11 mouse cellular contexts compared by ENCODE assay signal in genomic region chr4:102792100-102792790, GRCm38 (mm10). TPM values are rescaled to one million over a fixed set of nuclear protein-coding genes. Genes with fewer than 3 reads are reported as not detected.
DNase-seq lines count a peak whose midpoint lies in the region; ATAC-seq and TF ChIP-seq lines count a peak whose summit lies in the region.
"Had no signal": no experiment of that assay in that cellular context is flagged by ENCODE, and none has a peak within 500 bp of the region (broad histone marks: within the 10 kb centered on the region; RNA-seq: fewer than 3 reads in every experiment).

No protein-coding gene starts in this region.

- H3K9me3 ChIP-seq in kidney, postnatal 0 days (replicated peaks; ENCODE audit: low read length), result no peaks in the 10 kb centered on the region
- H3K9me3 ChIP-seq in lung, postnatal 0 days (ENCODE audit: low read length), result no peaks in the 10 kb centered on the region
- H3K9me3 ChIP-seq in forebrain, embryonic 13.5 days (replicated peaks), result no peaks in the 10 kb centered on the region
- H3K9me3 ChIP-seq: limb, embryonic 15.5 days had no signal

- H3K4me3 ChIP-seq in kidney, postnatal 0 days (replicated peaks; ENCODE audit: low read depth, low read length), result no peak overlapping the region
- H3K4me3 ChIP-seq in lung, postnatal 0 days (ENCODE audit: low read depth, low read length), result no peak overlapping the region
- no peak overlapping the region for H3K4me3 ChIP-seq in forebrain, embryonic 13.5 days
- H3K4me3 ChIP-seq: limb, embryonic 15.5 days had no signal

- no peak overlapping the region for H3K9ac ChIP-seq in kidney, postnatal 0 days (ENCODE audit: low read depth, low read length)
- H3K9ac ChIP-seq in lung, postnatal 0 days (replicated peaks; ENCODE audit: low read depth), result no peak overlapping the region
- no peak overlapping the region for H3K9ac ChIP-seq in forebrain, embryonic 13.5 days
- H3K9ac ChIP-seq: limb, embryonic 15.5 days had no signal

- H3K4me2 ChIP-seq in kidney, postnatal 0 days (ENCODE audit: low read length), result no peak overlapping the region
- H3K4me2 ChIP-seq in lung, postnatal 0 days (replicated peaks; ENCODE audit: low read depth, low read length), result no peak overlapping the region
- no peak overlapping the region for H3K4me2 ChIP-seq in forebrain, embryonic 13.5 days
- H3K4me2 ChIP-seq: limb, embryonic 15.5 days had no signal

- H3K4me1 ChIP-seq in kidney, postnatal 0 days (replicated peaks; ENCODE audit: insufficient read depth, low read length), result no peaks in the 10 kb centered on the region
- no peaks in the 10 kb centered on the region for H3K4me1 ChIP-seq in lung, postnatal 0 days (ENCODE audit: insufficient read depth, low read depth, low read length)
- H3K4me1 ChIP-seq in forebrain, embryonic 13.5 days, result peaks cover 10% of the 10 kb centered on the region; the same call in 1 of the 2 replicates

- no peak for DNase-seq in kidney, postnatal 0 days (ENCODE audit: low spot score)
- DNase-seq in kidney, adult 8-10 months, result no peak
- DNase-seq in Muller cell, postnatal 12 days (ENCODE audit: inconsistent ontology term), result peak; percentile 51
- DNase-seq in gastrocnemius, postnatal 14 days, result peak; percentile 18
- DNase-seq in lung, postnatal 0 days (ENCODE audit: low spot score), result peak; percentile 15
- no peak for DNase-seq in testis, postnatal 14 days (ENCODE audit: low spot score)
- no peak for DNase-seq in MN1 (ENCODE audit: low spot score)
- DNase-seq: cerebellum, adult 11-12 months; kidney, postnatal 10 days had no signal

- H3K36me3 ChIP-seq in kidney, postnatal 0 days (ENCODE audit: insufficient read depth, low read length), result no peaks in the 10 kb centered on the region
- H3K36me3 ChIP-seq in lung, postnatal 0 days (ENCODE audit: insufficient read depth, low read length), result no peaks in the 10 kb centered on the region
- no peaks in the 10 kb centered on the region for H3K36me3 ChIP-seq in forebrain, embryonic 13.5 days (ENCODE audit: poor library complexity, severe bottlenecking)
- H3K36me3 ChIP-seq: limb, embryonic 15.5 days had no signal

- TF ChIP-seq CTCF in kidney, postnatal 0 days (IDR thresholded peaks at IDR 0.05; ENCODE audit: low read depth), result no peak
- TF ChIP-seq CTCF in lung, postnatal 0 days (IDR thresholded peaks at IDR 0.05), result no peak

- no peaks in the 10 kb centered on the region for H3K27me3 ChIP-seq in kidney, postnatal 0 days (ENCODE audit: insufficient read depth, low read length)
- no peaks in the 10 kb centered on the region for H3K27me3 ChIP-seq in lung, postnatal 0 days (replicated peaks; ENCODE audit: insufficient read depth, low read length)
- no peaks in the 10 kb centered on the region for H3K27me3 ChIP-seq in forebrain, embryonic 13.5 days
- H3K27me3 ChIP-seq: limb, embryonic 15.5 days had no signal

- no peak for TF ChIP-seq EP300 in lung, postnatal 0 days (IDR thresholded peaks at IDR 0.05)

- no peak for ATAC-seq in kidney, postnatal 0 days (replicated peaks; ENCODE audit: low FRiP score, low read depth)
- ATAC-seq in lung, postnatal 0 days, result no peak
- no peak for ATAC-seq in forebrain, embryonic 13.5 days

- H3K27ac ChIP-seq in kidney, postnatal 0 days, result 0 out of 2 replicates have a peak overlapping the region, but pooled peaks have one; percentile 5
- peak overlapping the region; percentile 43; the same call in 1 of the 2 replicates for H3K27ac ChIP-seq in lung, postnatal 0 days (ENCODE audit: low read length)
- H3K27ac ChIP-seq in forebrain, embryonic 13.5 days, result no peak overlapping the region
- H3K27ac ChIP-seq: limb, embryonic 15.5 days had no signal

- WGBS in kidney, postnatal 0 days, result 65% methylated on average over 8 of the region's 8 CpGs
- 48% methylated on average over 8 of the region's 8 CpGs for WGBS in lung, postnatal 0 days
- WGBS in forebrain, embryonic 13.5 days, result 85% methylated on average over 7 of the region's 8 CpGs

- intact Hi-C loops in gastrocnemius, postnatal 14 days (cut with DNase I; ENCODE audit: low total_unique reads), result no loop called here

RNA-seq across cellular contexts. Expression of gene Sgip1, which starts 51.1 kb away (rescaled TPM):
- 5.7 and 7.6 TPM in 2 replicates for polyA plus RNA-seq in kidney, postnatal 0 days (2015; fragmentation: Nextera tagmentation; extraction: Ambion mirVana)
- 1 to 10 TPM; 1.0 to 1.4 TPM for total RNA-seq in gastrocnemius, postnatal 14 days (2021)
- polyA plus RNA-seq in lung, postnatal 0 days (2015; fragmentation: Nextera tagmentation; extraction: Ambion mirVana), result 7.8 and 9.0 TPM in 2 replicates
- polyA plus RNA-seq in forebrain, embryonic 13.5 days (2015; fragmentation: Nextera tagmentation; extraction: Ambion mirVana), result 37.8 and 40.4 TPM in 2 replicates

Comparison
In these comparisons a context has a peak if more than half of its experiments do, and no peak if none do; other contexts are left out.
1. DNase-seq: peak in Muller cell, postnatal 12 days (single experiment), gastrocnemius, postnatal 14 days (single experiment) and lung, postnatal 0 days (single experiment); none in kidney, postnatal 0 days (single experiment), kidney, adult 8-10 months (0 of 2), testis, postnatal 14 days (single experiment) and MN1 (single experiment).